Mouse (Mus musculus) thymus, adult 2 months (tissue): Measurements from ENCODE around the gene Cxcr5. TPM values are rescaled to one million over a fixed set of nuclear protein-coding genes. Genes with fewer than 3 reads are reported as not detected.

Source experiments
- DNase-seq: peaks from one replicate; pipeline ENCODE4 v3.0.0; 2021
- H3K27ac ChIP-seq: fragments of 200-500 bp; 2 replicates; pipeline ENCODE4 v1.5.1; 2012; ENCODE audit warnings: low read length, control low read depth; ENCODE audit not compliant: control insufficient read depth, insufficient read depth
- H3K27me3 ChIP-seq: fragments of 200-500 bp; 2 replicates; pipeline ENCODE4 v1.6.1; 2012; ENCODE audit warnings: mild to moderate bottlenecking, low read length, moderate library complexity, mixed read lengths; ENCODE audit not compliant: control insufficient read depth, insufficient read depth
- H3K36me3 ChIP-seq: fragments of 200-500 bp; 2 replicates; pipeline ENCODE4 v1.6.1; 2012; ENCODE audit warnings: mild to moderate bottlenecking, low read length, moderate library complexity; ENCODE audit not compliant: control insufficient read depth, insufficient read depth
- H3K4me1 ChIP-seq: fragments of 200-500 bp; replicated peaks from 2 replicates; pipeline ENCODE4 v1.6.1; 2012; ENCODE audit warnings: low read length; ENCODE audit not compliant: control insufficient read depth, insufficient read depth
- H3K4me3 ChIP-seq: fragments of 200-500 bp; 2 replicates; pipeline ENCODE4 v1.5.1; 2012; ENCODE audit warnings: mild to moderate bottlenecking, low read length, control low read depth, moderate library complexity; ENCODE audit not compliant: control insufficient read depth, insufficient read depth
- CTCF ChIP-seq: fragments of 200-500 bp; IDR thresholded peaks from 2 replicates; pipeline ENCODE4 v1.5.1; 2012; ENCODE audit warnings: mild to moderate bottlenecking, control low read depth, low read length, moderate library complexity, borderline replicate concordance; ENCODE audit not compliant: control insufficient read depth, poor library complexity, insufficient read depth; ENCODE audit errors: extremely low read depth
- POLR2A ChIP-seq: fragments of 200-500 bp; IDR thresholded peaks from 2 replicates; pipeline ENCODE4 v1.6.1; 2012; ENCODE audit warnings: mild to moderate bottlenecking, low read length, control low read depth, moderate library complexity; ENCODE audit not compliant: control insufficient read depth, poor library complexity, insufficient read depth; ENCODE audit errors: extremely low read depth
- WGBS: fragments of 180-500 bp; shearing (Covaris S2); methylation state at CpG from one replicate; pipeline ENCODE4 v1.1.7; 2018; 5-methylcytosine and 5-hydroxymethylcytosine counted together
- polyA plus RNA-seq: library from polyadenylated mRNA; depleted of rRNA; stranded (reverse); fragments of >200 nt; gene quantifications from 2 replicates; pipeline ENCODE4 v1.2.3, GENCODE M21; 2012; rRNA removed

Gene Cxcr5
- polyA plus RNA-seq, 1 experiment = 7.7 TPM

- TF ChIP-seq CTCF = no peak
- no peak for TF ChIP-seq POLR2A
- DNase-seq = no peak
- no peaks in the 10 kb centered on the region for H3K4me1 ChIP-seq
- no peak overlapping the region for H3K27ac ChIP-seq
- WGBS = 74% methylated on average over 2 of the region's 2 CpGs
- no peaks in the 10 kb centered on the region for H3K36me3 ChIP-seq
- H3K4me3 ChIP-seq = no peak overlapping the region
- no peaks in the 10 kb centered on the region for H3K27me3 ChIP-seq
Observed at GRCm38 (mm10) chr9:44468800-44469199, 92.9 kb downstream of the Cxcr5 start.

- no peak for DNase-seq
- H3K36me3 ChIP-seq = no peaks in the 10 kb centered on the region
- 72% methylated on average over 7 of the region's 7 CpGs for WGBS
- TF ChIP-seq POLR2A (no peak), CTCF (no peak)
- H3K4me1 ChIP-seq = no peaks in the 10 kb centered on the region
- H3K4me3 ChIP-seq = no peak overlapping the region
- H3K27ac ChIP-seq = no peak overlapping the region
- H3K27me3 ChIP-seq = no peaks in the 10 kb centered on the region
Observed at GRCm38 (mm10) chr9:44468224-44468623, 93.5 kb downstream of the Cxcr5 start.

- WGBS = 45% methylated on average over 5 of the region's 5 CpGs
- Histone ChIP-seq H3K4me3 (no peak overlapping the region), H3K4me1 (no peaks in the 10 kb centered on the region), H3K36me3 (no peaks in the 10 kb centered on the region), H3K27me3 (no peaks in the 10 kb centered on the region), H3K27ac (no peak overlapping the region)
- TF ChIP-seq POLR2A (no peak), CTCF (no peak)
- no peak for DNase-seq
Observed at GRCm38 (mm10) chr9:44461950-44462349, 99.7 kb downstream of the Cxcr5 start.

Other genes starting within 250 kb of the Cxcr5 start
- gene C2cd2l, start 241.6 kb downstream of the Cxcr5 start, polyA plus RNA-seq = 94.1 and 110 TPM in 2 replicates
- 47.9 and 49.5 TPM in 2 replicates for gene Dpagt1, start 235.9 kb downstream of the Cxcr5 start, polyA plus RNA-seq
- gene H2afx, start 227.2 kb downstream of the Cxcr5 start, polyA plus RNA-seq = 891 and 1,033 TPM in 2 replicates
- 40.7 and 42.2 TPM in 2 replicates for gene Hmbs, start 217.6 kb downstream of the Cxcr5 start, polyA plus RNA-seq
- 37.9 and 40.8 TPM in 2 replicates for gene Vps11, start 200.2 kb downstream of the Cxcr5 start, polyA plus RNA-seq
- gene Hyou1, start 182.4 kb downstream of the Cxcr5 start, polyA plus RNA-seq = 74.4 and 75.5 TPM in 2 replicates
- gene Slc37a4, start 165.0 kb downstream of the Cxcr5 start, polyA plus RNA-seq = 22.4 and 32.9 TPM in 2 replicates
- 220 and 258 TPM in 2 replicates for gene Rps25, start 154.7 kb downstream of the Cxcr5 start, polyA plus RNA-seq
- 49.1 and 57.4 TPM in 2 replicates for gene Trappc4, start 154.3 kb downstream of the Cxcr5 start, polyA plus RNA-seq
- gene Ccdc84, start 143.3 kb downstream of the Cxcr5 start, polyA plus RNA-seq = 30.0 and 30.9 TPM in 2 replicates
- 0.08 and 0.22 TPM in 2 replicates for gene Foxr1, start 120.7 kb downstream of the Cxcr5 start, polyA plus RNA-seq
- gene Upk2, start 106.9 kb downstream of the Cxcr5 start, polyA plus RNA-seq = 1.4 and 1.6 TPM in 2 replicates
- 38.7 and 50.4 TPM in 2 replicates for gene Bcl9l, start 79.1 kb downstream of the Cxcr5 start, polyA plus RNA-seq
- 29.2 and 35.6 TPM in 2 replicates for gene Ddx6, start 43.0 kb upstream of the Cxcr5 start, polyA plus RNA-seq
- gene Treh, start 111.4 kb upstream of the Cxcr5 start, polyA plus RNA-seq = 0.15 and 0.29 TPM in 2 replicates
- 16.5 and 27.3 TPM in 2 replicates for gene Phldb1, start 173.3 kb upstream of the Cxcr5 start, polyA plus RNA-seq
- 42.0 and 43.1 TPM in 2 replicates for gene Arcn1, start 206.0 kb upstream of the Cxcr5 start, polyA plus RNA-seq
- 35.1 and 42.2 TPM in 2 replicates for gene Ift46, start 206.0 kb upstream of the Cxcr5 start, polyA plus RNA-seq
- 1.5 and 2.6 TPM in 2 replicates for gene Tmem25, start 237.4 kb upstream of the Cxcr5 start, polyA plus RNA-seq
- gene Ttc36, start 241.2 kb upstream of the Cxcr5 start, polyA plus RNA-seq = 4.3 and 5.3 TPM in 2 replicates